Comparison of ENCODE assay signal across 9 mouse cellular contexts in genomic region chr1:151863797-151864147, GRCm38 (mm10).
DNase-seq lines count a peak whose midpoint lies in the region; ATAC-seq lines count a peak whose summit lies in the region.
"Had no signal": no experiment of that assay in that cellular context is flagged by ENCODE, and none has a peak within 500 bp of the region (broad histone marks: within the 10 kb centered on the region; RNA-seq: fewer than 3 reads in every experiment).

No protein-coding gene starts in this region.

- intact Hi-C loops in heart, postnatal 25 days (cut with DNase I), result no loop called here
- intact Hi-C loops in heart, postnatal 14 days (cut with DNase I), result no loop called here

- H3K4me3 ChIP-seq in hindbrain, embryonic 12.5 days, result no peak overlapping the region
- H3K4me3 ChIP-seq: embryonic facial prominence, embryonic 13.5 days had no signal

- no peak for ATAC-seq in hindbrain, embryonic 12.5 days (ENCODE audit: low FRiP score)

- H3K27me3 ChIP-seq in hindbrain, embryonic 12.5 days, result no peaks in the 10 kb centered on the region
- H3K27me3 ChIP-seq: embryonic facial prominence, embryonic 13.5 days had no signal

- no peaks in the 10 kb centered on the region for H3K9me3 ChIP-seq in hindbrain, embryonic 12.5 days (replicated peaks)
- H3K9me3 ChIP-seq: embryonic facial prominence, embryonic 13.5 days had no signal

- DNase-seq in heart, adult 9 months (ENCODE audit: low spot score in 2 of 2), result peak; percentile 18 to 36
- no peak for DNase-seq in heart, postnatal 25 days (ENCODE audit: low spot score)
- peak; percentile 45 for DNase-seq in adrenal gland, adult 8-10 months
- DNase-seq in heart, postnatal 14 days, result peak; percentile 48 to 62
- peak; percentile 28 for DNase-seq in lung, postnatal 25 days (ENCODE audit: low spot score)
- no peak for DNase-seq in retina, embryonic 14.5 days (ENCODE audit: low spot score)
- no peak for DNase-seq in cerebellum, adult 9-10 months

- H3K4me2 ChIP-seq in hindbrain, embryonic 12.5 days (replicated peaks), result no peak overlapping the region
- H3K4me2 ChIP-seq: embryonic facial prominence, embryonic 13.5 days had no signal

- H3K9ac ChIP-seq in hindbrain, embryonic 12.5 days, result no peak overlapping the region
- H3K9ac ChIP-seq: embryonic facial prominence, embryonic 13.5 days had no signal

- H3K27ac ChIP-seq in hindbrain, embryonic 12.5 days, result no peak overlapping the region
- H3K27ac ChIP-seq: embryonic facial prominence, embryonic 13.5 days had no signal

- 0 out of 2 replicates have a peak, but pooled peaks cover 3% of the 10 kb centered on the region for H3K4me1 ChIP-seq in hindbrain, embryonic 12.5 days

- 87% methylated on average over 12 of the region's 12 CpGs for WGBS in hindbrain, embryonic 12.5 days

- no peaks in the 10 kb centered on the region for H3K36me3 ChIP-seq in hindbrain, embryonic 12.5 days
- H3K36me3 ChIP-seq: embryonic facial prominence, embryonic 13.5 days had no signal

Comparison
In these comparisons a context has a peak if more than half of its experiments do, and no peak if none do; other contexts are left out.
1. DNase-seq: peak in heart, adult 9 months (2 of 2), adrenal gland, adult 8-10 months (single experiment), heart, postnatal 14 days (2 of 2) and lung, postnatal 25 days (single experiment); none in heart, postnatal 25 days (single experiment), retina, embryonic 14.5 days (single experiment) and cerebellum, adult 9-10 months (single experiment).